Mouse (Mus musculus) hindbrain, embryonic 14.5 days (tissue): ENCODE data around the gene Wdr90. TPM values are rescaled to one million over a fixed set of nuclear protein-coding genes. Genes with fewer than 3 reads are reported as not detected.
"Not testable (repeated sequence)": the region's sequence is repeated elsewhere in the genome, so short reads cannot be mapped to it uniquely, and the experiment has no call there.

Experiments
- ATAC-seq: fragments of 200-750 bp; cut with Nextera tagmentation; 2 replicates; pipeline ENCODE4 v1.8.0; 2017; ENCODE audit warnings: moderate number of reproducible peaks, mild to moderate bottlenecking, moderate TSS enrichment, moderate library complexity; ENCODE audit not compliant: low FRiP score
- DNase-seq: peaks from one replicate; pipeline ENCODE4 v3.0.0-alpha.2; 2015; ENCODE audit warnings: low spot score
- H3K27ac ChIP-seq: fragments of 300-500 bp; sonication (generic); 2 replicates; pipeline ENCODE4 v1.5.1; 2014; ENCODE audit warnings: mild to moderate bottlenecking, moderate library complexity
- H3K27me3 ChIP-seq: fragments of 300-500 bp; sonication (generic); 2 replicates; pipeline ENCODE4 v1.6.1; 2014; ENCODE audit warnings: mild to moderate bottlenecking, low read length, mixed read lengths; ENCODE audit not compliant: control insufficient read depth, insufficient read depth
- H3K36me3 ChIP-seq: fragments of 300-500 bp; sonication (generic); replicated peaks from 2 replicates; pipeline ENCODE4 v1.6.1; 2014; ENCODE audit not compliant: control insufficient read depth, insufficient read depth
- H3K4me1 ChIP-seq: fragments of 300-500 bp; sonication (generic); replicated peaks from 2 replicates; pipeline ENCODE4 v1.6.1; 2014; ENCODE audit warnings: antibody characterized with exemption, low read length, mixed read lengths; ENCODE audit not compliant: control insufficient read depth, insufficient read depth
- H3K4me2 ChIP-seq: fragments of 300-500 bp; sonication (generic); replicated peaks from 2 replicates; pipeline ENCODE4 v1.6.1; 2014; ENCODE audit warnings: mild to moderate bottlenecking, moderate library complexity
- H3K4me3 ChIP-seq: fragments of 300-500 bp; sonication (generic); replicated peaks from 2 replicates; pipeline ENCODE4 v1.5.1; 2014; ENCODE audit warnings: mild to moderate bottlenecking, low read length
- H3K9ac ChIP-seq: fragments of 300-500 bp; sonication (generic); 2 replicates; pipeline ENCODE4 v1.6.1; 2014
- H3K9me3 ChIP-seq: fragments of 300-500 bp; sonication (generic); 2 replicates; pipeline ENCODE4 v1.6.1; 2016; ENCODE audit warnings: low read length; ENCODE audit not compliant: control insufficient read depth
- WGBS: fragments of 180-500 bp; shearing (Covaris S2); extraction: QIAGEN DNeasy Blood & Tissue Kit; methylation state at CpG from one replicate; pipeline ENCODE4 v1.1.7; 2014; 5-methylcytosine and 5-hydroxymethylcytosine counted together
- polyA plus RNA-seq: library from polyadenylated mRNA; unstranded; fragments of >200 nt; fragmentation: Nextera tagmentation; extraction: Ambion mirVana; gene quantifications from 2 replicates; pipeline ENCODE4 v1.2.1, GENCODE M21; 2014

The Wdr90 gene
- polyA plus RNA-seq, 1 experiment from 2014 or later = 13.1 TPM

DNA sequence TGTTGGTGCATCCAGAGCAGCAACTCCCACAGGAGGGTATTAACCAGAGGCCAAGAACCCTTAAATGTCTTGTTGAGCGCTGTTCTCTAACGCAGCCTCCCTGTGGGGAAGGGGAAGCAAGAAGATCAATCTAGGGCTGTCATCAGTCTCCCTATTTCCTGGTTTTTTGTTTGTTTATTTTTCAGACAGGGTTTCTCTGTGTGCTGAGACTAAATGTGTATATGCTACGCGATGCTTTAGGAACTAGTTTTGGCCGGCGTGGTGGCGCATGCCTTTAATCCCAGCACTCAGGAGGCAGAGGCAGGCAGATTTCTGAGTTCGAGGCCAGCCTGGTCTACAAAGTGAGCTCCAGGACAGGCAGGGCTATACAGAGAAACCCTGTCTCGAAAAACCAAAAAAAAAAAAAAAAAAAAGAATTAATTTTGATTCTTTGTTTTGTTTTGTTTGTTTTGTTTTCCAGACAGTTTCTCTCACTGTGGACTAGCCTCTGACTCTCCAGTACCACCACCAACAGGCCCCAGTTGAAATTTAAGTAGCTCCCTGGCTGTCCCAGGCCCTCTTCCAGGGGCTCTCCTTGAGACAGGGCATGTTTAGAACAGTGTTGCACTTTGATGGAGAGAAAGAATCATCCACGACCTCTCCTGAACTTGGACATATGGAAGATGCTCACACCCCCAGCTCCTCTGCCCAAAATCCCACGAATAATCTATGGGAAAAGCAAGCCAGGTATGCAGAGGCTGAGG is 12.3 kb upstream of the Wdr90 start:
- Histone ChIP-seq H3K36me3 (peaks cover 10% of the 10 kb centered on the region), H3K27me3 (no peaks in the 10 kb centered on the region), H3K4me3 (peak overlapping the region; percentile 68), H3K4me2 (peak overlapping the region; percentile 78), H3K9me3 (no peaks in the 10 kb centered on the region), H3K4me1 (peaks cover 23% of the 10 kb centered on the region), H3K27ac (peak overlapping the region; percentile 94), H3K9ac (no peak overlapping the region)
- ATAC-seq = no peak
- no peak for DNase-seq
- 84% methylated on average over 11 of the region's 11 CpGs for WGBS

GRCm38 (mm10) chr17:25872676-25873075 is 11.4 kb upstream of the Wdr90 start:
- peaks cover 27% of the 10 kb centered on the region for H3K4me1 ChIP-seq
- H3K27ac ChIP-seq = no peak overlapping the region
- no peaks in the 10 kb centered on the region for H3K9me3 ChIP-seq
- DNase-seq (no peak), ATAC-seq (no peak)
- WGBS = 87% methylated on average over 3 of the region's 3 CpGs
- no peak overlapping the region for H3K4me3 ChIP-seq
- no peaks in the 10 kb centered on the region for H3K27me3 ChIP-seq
- H3K36me3 ChIP-seq = peaks cover 1% of the 10 kb centered on the region; the same call in 1 of the 2 replicates
- H3K9ac ChIP-seq = no peak overlapping the region
- H3K4me2 ChIP-seq = no peak overlapping the region

DNA sequence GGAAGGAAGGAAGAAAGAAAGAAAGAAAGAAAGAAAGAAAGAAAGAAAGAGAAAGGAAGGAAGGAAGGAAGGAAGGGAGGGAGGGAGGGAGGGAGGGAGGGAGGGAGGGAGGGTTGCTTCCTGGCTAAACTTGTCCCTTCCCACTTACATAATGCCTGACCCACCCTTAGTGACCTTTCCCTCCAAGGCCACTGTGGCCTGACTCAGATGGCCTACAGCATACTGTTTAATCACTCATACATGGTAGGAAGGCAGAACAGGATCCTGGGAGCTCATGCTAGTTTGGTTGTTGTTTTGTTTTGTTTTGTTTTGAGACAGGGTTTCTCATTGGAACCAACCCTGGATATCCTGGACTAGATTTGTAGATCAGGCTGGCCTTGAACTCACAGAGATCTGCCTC is 10.3 kb upstream of the Wdr90 start:
- H3K9me3 ChIP-seq, H3K4me3 ChIP-seq, H3K36me3 ChIP-seq, DNase-seq, H3K9ac ChIP-seq, H3K27ac ChIP-seq, H3K4me2 ChIP-seq, H3K27me3 ChIP-seq, ATAC-seq: not testable (repeated sequence)
- H3K4me1 ChIP-seq = peaks cover 24% of the 10 kb centered on the region

DNA sequence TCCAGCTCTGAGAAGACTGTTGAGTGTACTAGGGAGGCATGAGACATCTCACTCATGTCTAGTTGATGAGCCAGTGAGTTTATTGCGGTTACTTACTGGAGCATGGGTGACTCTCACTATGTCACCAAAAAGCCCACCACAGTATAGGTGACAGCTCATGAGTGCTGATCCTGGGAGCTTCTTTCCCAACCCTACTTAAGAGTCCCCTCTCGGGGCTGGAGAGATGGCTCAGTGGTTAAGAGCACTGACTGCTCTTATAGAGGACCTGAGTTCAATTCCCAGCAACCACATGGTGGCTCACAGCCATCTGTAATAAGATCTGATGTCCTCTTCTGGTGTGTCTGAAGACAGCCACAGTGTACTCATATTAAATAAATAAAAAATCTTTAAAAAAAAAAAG is 8.7 kb upstream of the Wdr90 start:
- no peaks in the 10 kb centered on the region for H3K9me3 ChIP-seq
- 89% methylated on average over 2 of the region's 2 CpGs for WGBS

GRCm38 (mm10) chr17:25869498-25869897 is 8.2 kb upstream of the Wdr90 start:
- H3K4me3 ChIP-seq = no peak overlapping the region
- peaks cover 17% of the 10 kb centered on the region for H3K4me1 ChIP-seq
- no peak overlapping the region for H3K9ac ChIP-seq
- H3K27ac ChIP-seq = no peak overlapping the region
- ATAC-seq (no peak), DNase-seq (no peak)
- no peaks in the 10 kb centered on the region for H3K9me3 ChIP-seq
- H3K27me3 ChIP-seq = no peaks in the 10 kb centered on the region
- H3K36me3 ChIP-seq = no peaks in the 10 kb centered on the region
- WGBS = 91% methylated on average over 8 of the region's 8 CpGs
- H3K4me2 ChIP-seq = no peak overlapping the region

More for the DNA sequence above, 8.7 kb upstream of the Wdr90 start:
- no peaks in the 10 kb centered on the region for H3K27me3 ChIP-seq
- no peak overlapping the region for H3K9ac ChIP-seq
- H3K4me2 ChIP-seq = no peak overlapping the region
- peaks cover 17% of the 10 kb centered on the region for H3K4me1 ChIP-seq
- H3K4me3 ChIP-seq = no peak overlapping the region
- no peak overlapping the region for H3K27ac ChIP-seq
- H3K36me3 ChIP-seq = no peaks in the 10 kb centered on the region
- DNase-seq = no peak
- no peak for ATAC-seq

- under 1% methylated on average over 24 of the region's 24 CpGs for WGBS
Measured at GRCm38 (mm10) chr17:25868601-25869191, 7.4 kb upstream of the Wdr90 start, which contains the start of gene Mcrip2. Gene Mcrip2 (minus strand): TSS chr17:25868764.

DNA sequence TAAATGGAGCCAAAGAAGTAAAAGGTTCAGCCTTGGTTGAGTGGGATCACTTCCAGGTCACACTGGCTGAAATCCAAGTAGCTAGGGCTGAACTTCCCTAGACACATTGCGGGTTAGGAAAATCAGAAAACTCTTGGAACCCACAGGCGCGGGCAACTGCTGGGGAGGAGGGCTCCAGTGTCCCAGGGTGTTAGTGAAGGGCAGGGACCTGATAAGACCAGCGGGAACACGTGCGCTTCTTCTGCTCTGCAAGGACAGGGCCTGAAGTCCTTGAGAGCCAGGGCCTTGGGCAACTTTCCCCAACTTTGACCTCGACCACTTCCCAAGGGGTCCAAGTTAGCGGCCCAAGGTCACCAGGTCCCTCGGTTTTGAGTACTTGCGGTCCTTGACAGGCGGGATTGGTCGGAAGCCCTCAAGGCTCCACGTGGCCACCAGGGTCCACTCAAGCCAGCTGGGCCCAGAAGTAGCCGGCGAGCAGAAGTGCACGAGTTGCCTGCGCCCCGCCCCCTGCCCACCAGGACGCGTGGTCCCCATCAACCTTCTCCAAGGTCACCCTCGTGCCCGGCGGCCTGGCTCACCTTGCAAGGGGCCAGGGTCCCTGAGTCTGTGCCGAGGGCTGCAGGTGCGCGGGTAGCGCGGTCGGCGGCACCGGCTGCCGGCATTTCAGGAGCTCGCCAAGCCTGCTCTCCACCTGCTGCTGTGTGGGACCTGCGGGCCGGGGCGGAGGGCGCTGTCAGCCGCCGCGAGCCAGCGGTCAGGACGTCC is 6.7 kb upstream of the Wdr90 start:
- Histone ChIP-seq H3K9me3 (no peaks in the 10 kb centered on the region), H3K4me1 (peaks cover 12% of the 10 kb centered on the region), H3K9ac (peak overlapping the region; percentile 70), H3K36me3 (no peaks in the 10 kb centered on the region), H3K27ac (0 out of 2 replicates have a peak overlapping the region, but pooled peaks have one; percentile 10), H3K4me2 (peak overlapping the region; percentile 92), H3K4me3 (peak overlapping the region; percentile 72), H3K27me3 (no peaks in the 10 kb centered on the region)
- no peak; the same call in 1 of the 2 replicates for ATAC-seq
- no peak for DNase-seq
- 1% methylated on average over 41 of the region's 42 CpGs for WGBS

More at GRCm38 (mm10) chr17:25868601-25869191, 7.4 kb upstream of the Wdr90 start, which contains the start of gene Mcrip2:
- Histone ChIP-seq H3K9ac (peak within 1 kb of the TSS; percentile 70), H3K27ac (0 out of 2 replicates have a peak within 1 kb of the TSS, but pooled peaks have one; percentile 10), H3K4me1 (peaks cover 12% of the 10 kb centered on the region), H3K27me3 (no peaks in the 10 kb centered on the region), H3K36me3 (no peaks in the 10 kb centered on the region), H3K4me3 (peak within 1 kb of the TSS; percentile 72), H3K4me2 (peak within 1 kb of the TSS; percentile 92), H3K9me3 (no peaks in the 10 kb centered on the region)
- peak; percentile 77 for DNase-seq
- peak; percentile 88 for ATAC-seq

DNA sequence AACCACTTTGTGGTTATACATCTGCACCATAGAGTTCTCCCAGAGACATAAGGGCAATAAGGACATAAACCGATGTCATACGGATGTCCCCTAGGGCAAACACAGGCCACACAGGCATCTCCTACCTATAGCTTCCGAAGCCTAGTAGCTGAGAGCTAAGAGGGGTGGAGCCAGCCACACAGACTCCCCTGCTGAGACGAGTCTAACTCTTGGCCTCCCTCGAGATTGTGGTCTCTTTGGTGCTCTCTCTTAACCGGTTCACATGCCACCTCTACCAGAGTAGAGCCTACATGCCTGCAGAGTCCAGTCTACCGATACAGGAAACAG is 6.2 kb upstream of the Wdr90 start:
- peak overlapping the region; percentile 92 for H3K4me2 ChIP-seq
- H3K27ac ChIP-seq = no peak overlapping the region
- H3K4me1 ChIP-seq = peaks cover 12% of the 10 kb centered on the region
- H3K9ac ChIP-seq = peak overlapping the region; percentile 70; the same call in 1 of the 2 replicates
- DNase-seq (no peak), ATAC-seq (no peak)
- H3K9me3 ChIP-seq = no peaks in the 10 kb centered on the region
- 20% methylated on average over 7 of the region's 7 CpGs for WGBS
- H3K36me3 ChIP-seq = no peaks in the 10 kb centered on the region
- no peaks in the 10 kb centered on the region for H3K27me3 ChIP-seq
- peak overlapping the region; percentile 72 for H3K4me3 ChIP-seq

- no peaks in the 10 kb centered on the region for H3K9me3 ChIP-seq
- no peak for DNase-seq
- H3K9ac ChIP-seq = no peak overlapping the region
- no peak overlapping the region for H3K4me3 ChIP-seq
- peaks cover 18% of the 10 kb centered on the region for H3K4me1 ChIP-seq
- ATAC-seq = no peak
- H3K27ac ChIP-seq = no peak overlapping the region
- no peak overlapping the region for H3K4me2 ChIP-seq
- H3K27me3 ChIP-seq = no peaks in the 10 kb centered on the region
- H3K36me3 ChIP-seq = no peaks in the 10 kb centered on the region
- WGBS = 96% methylated on average over 3 of the region's 3 CpGs
Measured at GRCm38 (mm10) chr17:25866172-25866571, 4.9 kb upstream of the Wdr90 start.
